ENCODE assay signal across 8 mouse cellular contexts in genomic region chrX:48310706-48311517, GRCm38 (mm10). TPM values are rescaled to one million over a fixed set of nuclear protein-coding genes. Genes with fewer than 3 reads are reported as not detected.
DNase-seq lines count a peak whose midpoint lies in the region; ATAC-seq and TF ChIP-seq lines count a peak whose summit lies in the region.

No protein-coding gene starts in this region.

- no peaks in the 10 kb centered on the region for H3K4me1 ChIP-seq in forebrain, postnatal 0 days (ENCODE audit: insufficient read depth)
- peaks cover 22 to 45% of the 10 kb centered on the region in 2 experiments for H3K4me1 ChIP-seq in liver, embryonic 14.5 days (replicated peaks; ENCODE audit: control insufficient read depth in 2 of 2, insufficient read depth in 2 of 2, low read length in 1 of 2)

- H3K27ac ChIP-seq in forebrain, postnatal 0 days (ENCODE audit: low read depth, low read length), result no peak overlapping the region
- peak overlapping the region; percentile 55 for H3K27ac ChIP-seq in liver, embryonic 14.5 days

- peak overlapping the region; percentile 41 for H3K4me2 ChIP-seq in forebrain, postnatal 0 days (ENCODE audit: low read depth)
- peak overlapping the region; percentile 80 for H3K4me2 ChIP-seq in liver, embryonic 14.5 days (ENCODE audit: low read depth)

- intact Hi-C loops in gastrocnemius, postnatal 36 days (cut with DNase I), result no loop called here

- no peak for TF ChIP-seq EP300 in liver, embryonic 14.5 days (IDR thresholded peaks at IDR 0.05; ENCODE audit: low read depth)

- DNase-seq in spleen, postnatal 36 days (ENCODE audit: low spot score in 2 of 2), result peak; percentile 17 to 25
- DNase-seq in spleen, postnatal 14 days (ENCODE audit: low spot score in 2 of 2), result no peak
- no peak for DNase-seq in forebrain, postnatal 0 days
- DNase-seq in liver, embryonic 14.5 days (ENCODE audit: low read depth in 3 of 3, low spot score in 3 of 3), result no peak
- peak; percentile 10 to 20 for DNase-seq in thymus, postnatal 36 days
- DNase-seq in gastrocnemius, postnatal 36 days, result no peak
- DNase-seq in cerebellum, adult 8-10 months, result no peak
- DNase-seq in gastrocnemius, postnatal 25 days, result no peak

- no peak for TF ChIP-seq CTCF in forebrain, postnatal 0 days (IDR thresholded peaks at IDR 0.05; ENCODE audit: low read depth)
- no peak for TF ChIP-seq CTCF in liver, embryonic 14.5 days (IDR thresholded peaks at IDR 0.05; ENCODE audit: low read depth)

- no peaks in the 10 kb centered on the region for H3K27me3 ChIP-seq in forebrain, postnatal 0 days (ENCODE audit: insufficient read depth, low read length)
- H3K27me3 ChIP-seq in liver, embryonic 14.5 days (ENCODE audit: control insufficient read depth, insufficient read depth, low read length), result no peaks in the 10 kb centered on the region

- no peaks in the 10 kb centered on the region for H3K9me3 ChIP-seq in forebrain, postnatal 0 days (ENCODE audit: low read length)
- no peaks in the 10 kb centered on the region for H3K9me3 ChIP-seq in liver, embryonic 14.5 days (ENCODE audit: control insufficient read depth, low read length)

- ATAC-seq in forebrain, postnatal 0 days, result no peak
- ATAC-seq in liver, embryonic 14.5 days (ENCODE audit: insufficient read depth), result peak; percentile 56

- no peak overlapping the region for H3K9ac ChIP-seq in forebrain, postnatal 0 days
- H3K9ac ChIP-seq in liver, embryonic 14.5 days (replicated peaks), result peak overlapping the region; percentile 65

- H3K36me3 ChIP-seq in forebrain, postnatal 0 days (ENCODE audit: insufficient read depth), result no peaks in the 10 kb centered on the region
- H3K36me3 ChIP-seq in liver, embryonic 14.5 days (replicated peaks; ENCODE audit: control insufficient read depth, insufficient read depth, low read depth), result no peaks in the 10 kb centered on the region

- H3K4me3 ChIP-seq in forebrain, postnatal 0 days (ENCODE audit: low read depth, low read length), result peak overlapping the region; percentile 18
- peak overlapping the region; percentile 36 to 44 for H3K4me3 ChIP-seq in liver, embryonic 14.5 days (ENCODE audit: insufficient read depth in 1 of 2, low read depth in 2 of 2, low read length in 2 of 2)

- WGBS in forebrain, postnatal 0 days, result 39% methylated on average over 26 of the region's 26 CpGs
- 18% methylated on average over 26 of the region's 26 CpGs for WGBS in liver, embryonic 14.5 days (ENCODE audit: insufficient replicate concordance)

RNA-seq across cellular contexts. Expression of gene Bcorl1, which starts 30.2 kb away (rescaled TPM):
- 8.5 and 13.8 TPM in 2 replicates for total RNA-seq in forebrain, postnatal 0 days (2014; rRNA removed)
- 3.8 and 4.6 TPM in 2 replicates for polyA plus RNA-seq in forebrain, postnatal 0 days (2015; fragmentation: Nextera tagmentation; extraction: Ambion mirVana)
- 2.1 and 2.3 TPM in 2 replicates for polyA plus RNA-seq in liver, embryonic 14.5 days (2012; rRNA removed)
- polyA plus RNA-seq in liver, embryonic 14.5 days (2014; fragmentation: Nextera tagmentation; extraction: Ambion mirVana), result 3.5 and 3.9 TPM in 2 replicates
- 1 to 10 TPM; 6.8 to 7.2 TPM for total RNA-seq in gastrocnemius, postnatal 36 days (2021)
- total RNA-seq in gastrocnemius, postnatal 25 days (2021), result 1 to 10 TPM; 6.4 to 6.8 TPM

RNA-seq across cellular contexts. Expression of gene Utp14a, which starts 54.2 kb away (rescaled TPM):
- total RNA-seq in forebrain, postnatal 0 days (2014; rRNA removed), result 17.0 and 25.0 TPM in 2 replicates
- 13.4 and 13.8 TPM in 2 replicates for polyA plus RNA-seq in forebrain, postnatal 0 days (2015; fragmentation: Nextera tagmentation; extraction: Ambion mirVana)
- polyA plus RNA-seq in liver, embryonic 14.5 days (2012; rRNA removed), result 4.0 and 9.8 TPM in 2 replicates
- polyA plus RNA-seq in liver, embryonic 14.5 days (2014; fragmentation: Nextera tagmentation; extraction: Ambion mirVana), result 9.0 and 11.8 TPM in 2 replicates
- total RNA-seq in gastrocnemius, postnatal 36 days (2021), result 10 to 100 TPM in 1 of 2 experiments, 1 to 10 TPM in 1; 9.3 to 15.3 TPM
- total RNA-seq in gastrocnemius, postnatal 25 days (2021), result 10 to 100 TPM; 11.5 to 12.7 TPM

Comparison
In these comparisons a context has a peak if more than half of its experiments do, and no peak if none do; other contexts are left out.
1. DNase-seq: peak in spleen, postnatal 36 days (2 of 2) and thymus, postnatal 36 days (2 of 2); none in spleen, postnatal 14 days (0 of 2), forebrain, postnatal 0 days (single experiment), liver, embryonic 14.5 days (0 of 3), gastrocnemius, postnatal 36 days (0 of 2), cerebellum, adult 8-10 months (single experiment) and gastrocnemius, postnatal 25 days (single experiment).